Mouse (Mus musculus): ENCODE measurements around the gene Ilkap. TPM values are rescaled to one million over a fixed set of nuclear protein-coding genes. Genes with fewer than 3 reads are reported as not detected.

Gene Ilkap
- polyA plus RNA-seq, 1 experiment: 77.6 TPM

DNA sequence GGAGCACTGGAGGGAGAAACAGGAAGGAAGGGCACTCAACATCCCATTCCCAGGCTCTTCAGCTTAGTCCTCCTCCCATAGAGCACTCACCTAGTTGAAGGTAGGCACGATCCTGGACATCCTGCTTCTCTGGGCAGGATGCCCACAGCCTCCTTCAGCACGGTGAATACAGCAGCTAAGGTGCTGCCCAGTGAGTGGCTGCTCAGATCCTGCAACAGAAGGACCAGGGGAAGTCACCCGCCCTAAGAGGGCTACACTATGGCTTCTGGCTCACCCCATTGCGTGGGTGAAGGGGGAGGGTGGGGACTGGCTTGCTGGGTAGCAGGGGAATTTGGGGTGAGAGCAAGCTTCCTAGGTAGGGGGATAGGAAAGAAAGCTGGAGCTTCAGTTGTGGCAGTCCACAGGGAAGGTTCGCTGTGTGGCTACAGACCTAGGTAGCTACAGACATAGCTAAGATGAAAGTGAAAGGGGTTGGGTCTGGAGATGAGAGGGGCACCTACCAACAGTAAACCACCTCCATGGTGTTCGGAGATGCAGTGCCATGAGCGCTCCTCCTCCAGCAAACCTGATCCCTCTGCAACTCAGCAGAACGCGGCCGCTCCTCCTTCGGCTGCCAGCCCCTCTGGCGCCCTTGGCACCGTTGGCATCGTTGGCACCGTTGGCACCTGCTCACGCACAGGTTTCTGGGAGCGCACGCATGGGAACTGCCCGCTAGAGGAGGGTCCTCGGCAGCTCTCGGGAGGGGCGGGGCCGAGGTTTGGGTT lies 7.0 kb upstream of the Ilkap start:
- no peaks in the 10 kb centered on the region for H3K79me3 ChIP-seq (ENCODE audit: low read depth)
- H3K27me3 ChIP-seq (ENCODE audit: control insufficient read depth, insufficient read depth, insufficient read length): no peaks in the 10 kb centered on the region
- no peak overlapping the region for H3K4me3 ChIP-seq (ENCODE audit: insufficient read depth, poor library complexity, severe bottlenecking)
- no peak overlapping the region for H3ac ChIP-seq (ENCODE audit: control insufficient read depth, insufficient read length, low read depth)
- H3K36me3 ChIP-seq (ENCODE audit: control insufficient read depth, insufficient read depth): no peaks in the 10 kb centered on the region
- TF ChIP-seq USF1 (IDR thresholded peaks at IDR 0.05; ENCODE audit: low read depth): no peak
- no peak for TF ChIP-seq MYOD1 (IDR thresholded peaks at IDR 0.05; ENCODE audit: control insufficient read depth, insufficient read length, low read depth)
- TF ChIP-seq CEBPB (IDR thresholded peaks at IDR 0.05; ENCODE audit: low read depth): no peak
- TF ChIP-seq FOSL1 (IDR thresholded peaks at IDR 0.05; ENCODE audit: insufficient read depth, low read length, poor library complexity, severe bottlenecking): no peak
- TF ChIP-seq CTCF (IDR thresholded peaks at IDR 0.05; ENCODE audit: control insufficient read depth, insufficient read depth, insufficient read length): no peak
- no peak for TF ChIP-seq MAX (IDR thresholded peaks at IDR 0.05)
- TF ChIP-seq MYOG (IDR thresholded peaks at IDR 0.05; ENCODE audit: control insufficient read depth, extremely low read depth, insufficient read length): no peak
- no peaks in the 10 kb centered on the region for H3K79me2 ChIP-seq (ENCODE audit: control insufficient read depth, insufficient read depth)

DNA sequence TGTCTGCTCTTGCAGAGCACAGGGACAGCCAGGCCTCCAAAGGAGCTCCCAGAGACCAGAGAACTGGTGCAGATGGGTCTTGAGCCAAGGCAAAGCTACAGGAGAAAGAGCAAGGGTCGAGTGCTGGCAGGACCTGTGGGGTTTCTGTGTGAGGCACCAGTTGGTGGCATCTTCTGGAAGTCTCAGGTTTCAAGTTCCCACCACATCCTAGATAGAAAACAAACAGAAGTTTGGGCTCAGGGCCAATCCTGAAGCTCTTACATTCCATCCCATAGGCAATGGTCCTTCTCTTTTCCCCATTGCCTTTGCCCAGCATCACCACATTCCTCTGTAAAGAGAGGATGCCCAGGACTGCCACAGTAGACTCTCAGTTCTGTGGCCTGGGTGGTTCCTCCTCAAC lies 6.4 kb upstream of the Ilkap start:
- no peaks in the 10 kb centered on the region for H3K27me3 ChIP-seq (ENCODE audit: control insufficient read depth, insufficient read depth, insufficient read length)
- H3K4me3 ChIP-seq (ENCODE audit: insufficient read depth, poor library complexity, severe bottlenecking): no peak overlapping the region
- H3K79me3 ChIP-seq (ENCODE audit: low read depth): no peaks in the 10 kb centered on the region
- no peaks in the 10 kb centered on the region for H3K36me3 ChIP-seq (ENCODE audit: control insufficient read depth, insufficient read depth)
- H3ac ChIP-seq (ENCODE audit: control insufficient read depth, insufficient read length, low read depth): no peak overlapping the region
- no peak for TF ChIP-seq FOSL1 (IDR thresholded peaks at IDR 0.05; ENCODE audit: insufficient read depth, low read length, poor library complexity, severe bottlenecking)
- no peak for TF ChIP-seq MYOD1 (IDR thresholded peaks at IDR 0.05; ENCODE audit: control insufficient read depth, insufficient read length, low read depth)
- no peak for TF ChIP-seq MYOG (IDR thresholded peaks at IDR 0.05; ENCODE audit: control insufficient read depth, extremely low read depth, insufficient read length)
- H3K79me2 ChIP-seq (ENCODE audit: control insufficient read depth, insufficient read depth): no peaks in the 10 kb centered on the region

DNA sequence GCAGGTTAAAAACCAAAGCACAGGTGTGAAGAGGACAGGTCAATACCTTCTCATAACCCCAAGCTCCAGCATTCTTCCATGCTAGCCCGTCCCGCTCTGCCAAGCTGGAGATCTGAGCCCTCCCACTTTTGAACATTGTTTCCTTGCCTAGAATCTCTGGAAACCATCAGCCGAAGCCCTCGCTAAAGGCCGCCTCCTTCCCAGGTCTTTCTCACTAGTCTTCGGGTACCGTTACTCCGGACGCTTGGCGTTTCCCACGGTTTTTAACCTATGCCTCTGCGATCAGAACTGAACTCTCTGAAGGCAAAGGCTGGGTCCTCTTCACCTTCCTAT lies 722 bp downstream of the Ilkap start:
- peaks cover 56% of the 10 kb centered on the region for H3K79me2 ChIP-seq (ENCODE audit: control insufficient read depth, insufficient read depth)
- H3K79me3 ChIP-seq (ENCODE audit: low read depth): peaks cover 54% of the 10 kb centered on the region
- H3ac ChIP-seq (ENCODE audit: control insufficient read depth, insufficient read length, low read depth): peak overlapping the region; percentile 73
- peak overlapping the region; percentile 66 for H3K4me3 ChIP-seq (ENCODE audit: insufficient read depth, poor library complexity, severe bottlenecking)
- TF ChIP-seq CEBPB (IDR thresholded peaks at IDR 0.05; ENCODE audit: low read depth): no peak
- no peak for TF ChIP-seq MYOG (IDR thresholded peaks at IDR 0.05; ENCODE audit: control insufficient read depth, extremely low read depth, insufficient read length)
- no peak for TF ChIP-seq MAX (IDR thresholded peaks at IDR 0.05)
- no peak for TF ChIP-seq CTCF (IDR thresholded peaks at IDR 0.05; ENCODE audit: control insufficient read depth, insufficient read depth, insufficient read length)
- no peak for TF ChIP-seq FOSL1 (IDR thresholded peaks at IDR 0.05; ENCODE audit: insufficient read depth, low read length, poor library complexity, severe bottlenecking)
- no peak for TF ChIP-seq MYOD1 (IDR thresholded peaks at IDR 0.05; ENCODE audit: control insufficient read depth, insufficient read length, low read depth)
- no peak for TF ChIP-seq USF1 (IDR thresholded peaks at IDR 0.05; ENCODE audit: low read depth)
- peaks cover 32% of the 10 kb centered on the region for H3K36me3 ChIP-seq (ENCODE audit: control insufficient read depth, insufficient read depth)
- H3K27me3 ChIP-seq (ENCODE audit: control insufficient read depth, insufficient read depth, insufficient read length): no peaks in the 10 kb centered on the region

DNA sequence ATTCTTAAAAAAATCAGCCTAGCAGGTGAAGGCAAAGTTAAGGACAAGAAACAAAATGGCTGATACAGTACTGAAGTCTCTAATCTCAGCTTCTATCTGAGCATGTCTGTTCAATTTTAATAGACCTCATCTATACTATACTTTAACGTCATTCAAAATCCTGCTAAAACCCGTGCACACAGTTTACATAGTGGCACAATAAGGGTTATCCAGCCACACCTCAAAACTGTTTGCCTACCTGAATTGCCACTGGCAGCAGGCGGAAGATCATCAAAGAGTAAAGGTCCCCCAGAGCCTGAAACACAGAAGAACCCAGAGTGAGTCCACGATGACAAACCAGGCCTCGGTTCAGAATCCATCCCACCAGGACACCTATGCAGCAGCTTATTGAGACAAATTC lies 8.2 kb downstream of the Ilkap start:
- peaks cover 72% of the 10 kb centered on the region for H3K79me2 ChIP-seq (ENCODE audit: control insufficient read depth, insufficient read depth)
- H3K36me3 ChIP-seq (ENCODE audit: control insufficient read depth, insufficient read depth): peaks cover 98% of the 10 kb centered on the region
- no peaks in the 10 kb centered on the region for H3K27me3 ChIP-seq (ENCODE audit: control insufficient read depth, insufficient read depth, insufficient read length)
- TF ChIP-seq USF1 (IDR thresholded peaks at IDR 0.05; ENCODE audit: low read depth): no peak
- no peak for TF ChIP-seq CTCF (IDR thresholded peaks at IDR 0.05; ENCODE audit: control insufficient read depth, insufficient read depth, insufficient read length)
- no peak for TF ChIP-seq FOSL1 (IDR thresholded peaks at IDR 0.05; ENCODE audit: insufficient read depth, low read length, poor library complexity, severe bottlenecking)
- H3ac ChIP-seq (ENCODE audit: control insufficient read depth, insufficient read length, low read depth): no peak overlapping the region
- no peak overlapping the region for H3K4me3 ChIP-seq (ENCODE audit: insufficient read depth, poor library complexity, severe bottlenecking)
- peaks cover 54% of the 10 kb centered on the region for H3K79me3 ChIP-seq (ENCODE audit: low read depth)

DNA sequence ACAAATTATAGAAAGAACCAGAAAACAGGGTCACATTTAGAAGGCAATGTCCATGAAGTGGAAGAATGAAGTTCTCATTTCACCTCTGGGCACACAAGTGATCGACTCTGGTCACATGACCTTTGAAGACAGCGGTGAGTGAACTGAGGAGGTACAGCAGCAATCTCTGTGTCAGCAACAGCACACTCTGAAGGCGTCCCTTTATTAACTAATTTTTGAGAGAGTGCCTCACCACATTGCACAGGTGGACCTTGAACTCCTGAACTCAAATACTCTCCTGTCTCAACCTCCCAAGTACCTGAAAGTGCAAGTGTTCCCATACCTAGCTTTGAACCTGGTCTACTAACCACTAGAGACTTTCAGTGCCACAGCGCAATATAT lies 17.5 kb downstream of the Ilkap start:
- H3K79me2 ChIP-seq (ENCODE audit: control insufficient read depth, insufficient read depth): no peaks in the 10 kb centered on the region
- H3K79me3 ChIP-seq (ENCODE audit: low read depth): no peaks in the 10 kb centered on the region
- H3K4me3 ChIP-seq (ENCODE audit: insufficient read depth, poor library complexity, severe bottlenecking): no peak overlapping the region
- peaks cover 97% of the 10 kb centered on the region for H3K36me3 ChIP-seq (ENCODE audit: control insufficient read depth, insufficient read depth)
- H3K27me3 ChIP-seq (ENCODE audit: control insufficient read depth, insufficient read depth, insufficient read length): no peaks in the 10 kb centered on the region
- TF ChIP-seq MYOG (IDR thresholded peaks at IDR 0.05; ENCODE audit: control insufficient read depth, extremely low read depth, insufficient read length) (no peak), MAX (IDR thresholded peaks at IDR 0.05) (no peak), CEBPB (IDR thresholded peaks at IDR 0.05; ENCODE audit: low read depth) (no peak), FOSL1 (IDR thresholded peaks at IDR 0.05; ENCODE audit: insufficient read depth, low read length, poor library complexity, severe bottlenecking) (no peak), MYOD1 (IDR thresholded peaks at IDR 0.05; ENCODE audit: control insufficient read depth, insufficient read length, low read depth) (no peak), USF1 (IDR thresholded peaks at IDR 0.05; ENCODE audit: low read depth) (no peak), CTCF (IDR thresholded peaks at IDR 0.05; ENCODE audit: control insufficient read depth, insufficient read depth, insufficient read length) (no peak)
- H3ac ChIP-seq (ENCODE audit: control insufficient read depth, insufficient read length, low read depth): no peak overlapping the region

DNA sequence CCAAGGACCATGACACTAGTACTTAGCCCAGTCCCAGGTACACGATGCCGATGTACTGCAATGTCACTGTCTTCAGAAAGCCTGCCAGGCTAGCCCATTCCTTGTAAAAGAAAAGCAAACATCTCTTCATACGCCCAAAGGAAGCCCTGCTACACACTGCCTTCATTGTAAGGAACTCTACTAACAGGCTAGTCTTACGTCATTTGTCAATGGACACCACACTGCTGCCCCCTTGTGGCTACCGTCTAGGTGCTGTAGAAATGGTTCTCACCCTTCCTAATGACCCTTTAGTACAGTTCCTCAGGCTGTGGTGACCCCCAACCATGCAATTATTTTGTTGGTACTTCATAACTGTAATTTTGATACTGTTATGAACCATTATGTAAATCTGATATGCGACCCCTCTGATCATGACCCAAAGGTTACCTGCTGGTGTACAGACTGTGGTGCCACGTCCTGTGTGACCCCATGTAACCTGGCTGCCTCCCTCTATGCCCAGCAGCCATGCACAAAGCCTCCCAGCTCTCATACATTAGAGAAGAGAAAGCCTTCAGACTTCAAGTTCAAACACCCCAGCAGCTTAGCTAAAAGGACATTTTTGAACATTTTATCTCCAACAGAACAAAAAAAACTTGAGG lies 18.0 kb downstream of the Ilkap start:
- Histone ChIP-seq H3K36me3 (ENCODE audit: control insufficient read depth, insufficient read depth) (peaks cover 97% of the 10 kb centered on the region), H3K79me2 (ENCODE audit: control insufficient read depth, insufficient read depth) (no peaks in the 10 kb centered on the region)
- TF ChIP-seq CEBPB (IDR thresholded peaks at IDR 0.05; ENCODE audit: low read depth) (peak; percentile 56), FOSL1 (IDR thresholded peaks at IDR 0.05; ENCODE audit: insufficient read depth, low read length, poor library complexity, severe bottlenecking) (no peak), CTCF (IDR thresholded peaks at IDR 0.05; ENCODE audit: control insufficient read depth, insufficient read depth, insufficient read length) (peak; percentile 47), USF1 (IDR thresholded peaks at IDR 0.05; ENCODE audit: low read depth) (no peak), MAX (IDR thresholded peaks at IDR 0.05) (no peak)

More for the DNA sequence above, 18.0 kb downstream of the Ilkap start:
- no peak overlapping the region for H3ac ChIP-seq (ENCODE audit: control insufficient read depth, insufficient read length, low read depth)
- H3K27me3 ChIP-seq (ENCODE audit: control insufficient read depth, insufficient read depth, insufficient read length): no peaks in the 10 kb centered on the region
- H3K79me3 ChIP-seq (ENCODE audit: low read depth): no peaks in the 10 kb centered on the region
- H3K4me3 ChIP-seq (ENCODE audit: insufficient read depth, poor library complexity, severe bottlenecking): no peak overlapping the region
